Mouse (Mus musculus) limb, embryonic 13.5 days (tissue): ENCODE measurements around the gene H2-M10.5. TPM values are rescaled to one million over a fixed set of nuclear protein-coding genes. Genes with fewer than 3 reads are reported as not detected.

ENCODE experiments used
- ATAC-seq: fragments of 200-750 bp; cut with Nextera tagmentation; 2 replicates; pipeline ENCODE4 v1.8.0; 2017; ENCODE audit warnings: low read depth, moderate number of reproducible peaks, moderate TSS enrichment; ENCODE audit not compliant: low FRiP score
- H3K27ac ChIP-seq: fragments of 300-500 bp; sonication (generic); 2 replicates; pipeline ENCODE4 v1.5.1; 2015; ENCODE audit warnings: inconsistent platforms, mild to moderate bottlenecking, moderate library complexity
- H3K27me3 ChIP-seq: fragments of 300-500 bp; sonication (generic); 2 replicates; pipeline ENCODE4 v1.6.1; 2015; ENCODE audit warnings: mild to moderate bottlenecking, inconsistent platforms
- H3K36me3 ChIP-seq: fragments of 300-500 bp; sonication (generic); 2 replicates; pipeline ENCODE4 v1.6.1; 2015; ENCODE audit warnings: inconsistent platforms, mild to moderate bottlenecking, moderate library complexity
- H3K4me1 ChIP-seq: fragments of 300-500 bp; sonication (generic); 2 replicates; pipeline ENCODE4 v1.6.1; 2015; ENCODE audit warnings: inconsistent platforms
- H3K4me2 ChIP-seq: fragments of 300-500 bp; sonication (generic); replicated peaks from 2 replicates; pipeline ENCODE4 v1.6.1; 2015; ENCODE audit warnings: inconsistent platforms, mild to moderate bottlenecking, moderate library complexity
- H3K4me3 ChIP-seq: fragments of 300-500 bp; sonication (generic); 2 replicates; pipeline ENCODE4 v1.5.1; 2015; ENCODE audit warnings: moderate library complexity, mild to moderate bottlenecking, inconsistent platforms
- H3K9ac ChIP-seq: fragments of 300-500 bp; sonication (generic); 2 replicates; pipeline ENCODE4 v1.6.1; 2015; ENCODE audit warnings: mild to moderate bottlenecking, inconsistent platforms
- H3K9me3 ChIP-seq: fragments of 300-500 bp; sonication (generic); 2 replicates; pipeline ENCODE4 v1.6.1; 2016; ENCODE audit warnings: inconsistent platforms
- WGBS: fragments of 180-500 bp; shearing (Covaris S2); methylation state at CpG from one replicate; pipeline ENCODE4 v1.1.7; 2015; 5-methylcytosine and 5-hydroxymethylcytosine counted together
- polyA plus RNA-seq: library from polyadenylated mRNA; unstranded; fragments of >200 nt; fragmentation: Nextera tagmentation; extraction: Ambion mirVana; gene quantifications from 2 replicates; pipeline ENCODE4 v1.2.1, GENCODE M21; 2015

Gene H2-M10.5
- polyA plus RNA-seq, 1 experiment from 2014 or later = not detected

DNA sequence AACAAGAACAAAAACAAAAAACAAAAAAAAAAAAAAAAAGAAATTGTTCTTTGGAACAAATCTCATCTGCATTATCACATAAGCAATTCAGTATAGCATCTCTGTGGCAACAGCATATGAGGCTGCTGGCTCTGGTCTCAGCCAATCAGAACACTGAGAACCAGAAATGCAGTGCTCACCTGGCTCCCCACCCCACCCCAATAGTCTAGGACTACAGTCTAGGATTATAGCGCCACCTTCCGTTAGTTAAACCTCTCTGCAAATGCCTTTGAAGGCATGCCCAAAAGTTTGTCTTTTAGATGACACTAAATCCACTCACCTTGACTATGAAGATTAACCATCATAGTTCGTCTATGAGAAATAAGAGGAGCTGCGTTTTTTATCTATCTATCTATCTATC lies 52.8 kb downstream of the H2-M10.5 start:
- Histone ChIP-seq H3K4me2 (no peak overlapping the region), H3K9me3 (no peaks in the 10 kb centered on the region), H3K9ac (no peak overlapping the region), H3K4me3 (no peak overlapping the region), H3K4me1 (no peaks in the 10 kb centered on the region), H3K27me3 (no peaks in the 10 kb centered on the region), H3K27ac (no peak overlapping the region), H3K36me3 (no peaks in the 10 kb centered on the region)
- ATAC-seq = no peak
- 27% methylated on average over 4 of the region's 4 CpGs for WGBS

Other genes with a start within 250 kb of the H2-M10.5 start
- not detected in 2 replicates for gene H2-M11, start 225.8 kb upstream of the H2-M10.5 start, polyA plus RNA-seq
- not detected in 2 replicates for gene H2-M9, start 130.2 kb upstream of the H2-M10.5 start, polyA plus RNA-seq
- not detected in 2 replicates for gene H2-M1, start 100.7 kb upstream of the H2-M10.5 start, polyA plus RNA-seq
- not detected in 2 replicates for gene H2-M10.6, start 39.3 kb downstream of the H2-M10.5 start, polyA plus RNA-seq
- 52.3 and 53.7 TPM in 2 replicates for gene Trim26, start 64.2 kb downstream of the H2-M10.5 start, polyA plus RNA-seq
- 0.13 and 0.28 TPM in 2 replicates for gene Trim15, start 94.3 kb downstream of the H2-M10.5 start, polyA plus RNA-seq
- gene Trim10, start 96.7 kb downstream of the H2-M10.5 start, polyA plus RNA-seq = 2.5 and 3.9 TPM in 2 replicates
- gene Trim40, start 117.2 kb downstream of the H2-M10.5 start, polyA plus RNA-seq = not detected in 2 replicates
- not detected in 2 replicates for gene Trim31, start 125.2 kb downstream of the H2-M10.5 start, polyA plus RNA-seq
- 1.4 and 1.5 TPM in 2 replicates for gene Rnf39, start 170.0 kb downstream of the H2-M10.5 start, polyA plus RNA-seq
- gene Ppp1r11, start 178.8 kb downstream of the H2-M10.5 start, polyA plus RNA-seq = 115 and 118 TPM in 2 replicates
- 111 and 117 TPM in 2 replicates for gene Znrd1, start 185.6 kb downstream of the H2-M10.5 start, polyA plus RNA-seq
- 5.7 and 5.8 TPM in 2 replicates for gene Znrd1as, start 185.7 kb downstream of the H2-M10.5 start, polyA plus RNA-seq
- gene 2410137M14Rik, start 208.3 kb downstream of the H2-M10.5 start, polyA plus RNA-seq = not detected in 2 replicates
- gene H2-M5, start 216.6 kb downstream of the H2-M10.5 start, polyA plus RNA-seq = 1.3 TPM in 2 replicates
- gene Zfp57, start 228.3 kb downstream of the H2-M10.5 start, polyA plus RNA-seq = 136 and 138 TPM in 2 replicates